Mouse (Mus musculus) mesoderm, embryonic 11.5 days (tissue): Measurements from ENCODE around the gene Gins1.
"Not testable (repeated sequence)": the region's sequence is repeated elsewhere in the genome, so short reads cannot be mapped to it uniquely, and the experiment has no call there.

ENCODE experiments used
- DNase-seq: peaks from one replicate; pipeline ENCODE4 v3.0.0-alpha.2; 2012; ENCODE audit warnings: low read depth, low spot score

Gins1 gene

GRCm38 (mm10) chr2:150909429-150910039, 4.3 kb downstream of the Gins1 start:
- peak; percentile 98 for DNase-seq

GRCm38 (mm10) chr2:150910295-150910881, 5.2 kb downstream of the Gins1 start:
- no peak for DNase-seq

- DNase-seq, result no peak
Measured at GRCm38 (mm10) chr2:150914781-150915515, 9.7 kb downstream of the Gins1 start.

GRCm38 (mm10) chr2:150915786-150916185, 10.6 kb downstream of the Gins1 start:
- no peak for DNase-seq

GRCm38 (mm10) chr2:150918720-150919119, 13.5 kb downstream of the Gins1 start:
- DNase-seq, result no peak

- no peak for DNase-seq
Measured at GRCm38 (mm10) chr2:150920543-150920942, 15.3 kb downstream of the Gins1 start.

GRCm38 (mm10) chr2:150921697-150922096, 16.5 kb downstream of the Gins1 start:
- DNase-seq, result no peak

- no peak for DNase-seq
Measured at GRCm38 (mm10) chr2:150922165-150922564, 17.0 kb downstream of the Gins1 start.

GRCm38 (mm10) chr2:150923026-150923425, 17.8 kb downstream of the Gins1 start:
- no peak for DNase-seq

- DNase-seq, result no peak
Measured at GRCm38 (mm10) chr2:150923505-150923904, 18.3 kb downstream of the Gins1 start.

- no peak for DNase-seq
Measured at GRCm38 (mm10) chr2:150927038-150927720, 22.0 kb downstream of the Gins1 start.

- no peak for DNase-seq
Measured at GRCm38 (mm10) chr2:150929156-150929555, 24.0 kb downstream of the Gins1 start.

GRCm38 (mm10) chr2:150930806-150931205, 25.6 kb downstream of the Gins1 start:
- no peak for DNase-seq

GRCm38 (mm10) chr2:150933482-150933881, 28.3 kb downstream of the Gins1 start:
- DNase-seq, result no peak

- DNase-seq, result no peak
Measured at GRCm38 (mm10) chr2:150934659-150935058, 29.5 kb downstream of the Gins1 start.

GRCm38 (mm10) chr2:150944017-150944416, 38.8 kb downstream of the Gins1 start:
- no peak for DNase-seq

- not testable (repeated sequence) for DNase-seq
Measured at GRCm38 (mm10) chr2:150947341-150947740, 42.1 kb downstream of the Gins1 start.

GRCm38 (mm10) chr2:150947880-150948611, 42.8 kb downstream of the Gins1 start:
- not testable (repeated sequence) for DNase-seq

- DNase-seq, result no peak
Measured at GRCm38 (mm10) chr2:150948786-150949185, 43.6 kb downstream of the Gins1 start.

- DNase-seq, result no peak
Measured at GRCm38 (mm10) chr2:150949652-150950051, 44.5 kb downstream of the Gins1 start.

GRCm38 (mm10) chr2:150950056-150950455, 44.9 kb downstream of the Gins1 start:
- no peak for DNase-seq

GRCm38 (mm10) chr2:150951201-150951600, 46.0 kb downstream of the Gins1 start:
- DNase-seq, result no peak
